Mouse (Mus musculus) layer of hippocampus, adult 9-10 months (tissue): ENCODE measurements around the gene Sgpp2.

ENCODE experiments used
- DNase-seq: peaks from one replicate; pipeline ENCODE4 v3.0.0; 2022; ENCODE audit warnings: low spot score

Sgpp2 gene

DNA sequence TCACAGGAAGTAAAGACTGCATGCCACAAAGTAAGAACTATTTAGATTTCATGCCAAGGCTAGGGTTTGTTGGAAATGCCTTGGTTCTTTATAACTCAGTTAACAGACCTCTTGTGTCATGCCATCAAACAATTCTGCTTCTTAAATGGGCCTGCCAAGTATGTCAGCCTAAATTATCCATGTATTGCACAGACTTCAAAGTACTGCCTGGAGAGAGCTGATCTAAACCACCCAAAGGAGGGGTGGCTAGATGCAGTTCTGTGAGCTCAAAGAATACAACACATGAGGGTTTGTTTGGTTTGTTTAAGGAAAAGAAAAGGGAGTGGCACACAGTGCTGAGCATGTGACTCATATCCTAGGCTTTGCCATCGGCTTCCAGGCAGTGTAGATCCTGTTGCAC, 137.9 kb downstream of the Sgpp2 start:
- no peak for DNase-seq

GRCm38 (mm10) chr1:78451070-78451854, 141.1 kb downstream of the Sgpp2 start:
- no peak for DNase-seq

DNA sequence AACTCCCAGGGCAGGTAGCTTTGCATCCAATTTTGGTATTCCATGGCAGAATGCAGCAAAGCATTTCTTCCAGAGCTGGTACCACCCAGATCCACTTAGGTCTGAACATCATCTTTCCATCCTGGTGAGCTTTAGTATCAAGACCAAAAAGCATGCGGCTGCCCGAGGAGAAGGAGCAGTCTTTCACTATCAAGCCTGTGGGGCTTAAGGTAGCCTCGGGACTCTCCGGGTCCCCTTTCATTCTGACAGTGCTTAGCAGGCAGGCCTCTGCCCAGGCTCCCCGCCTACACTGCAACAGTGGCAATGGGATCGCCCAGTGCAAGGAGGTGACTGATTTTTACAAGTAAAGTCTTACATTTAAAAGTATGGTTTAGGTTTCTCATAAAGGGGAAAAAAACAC, 142.4 kb downstream of the Sgpp2 start:
- DNase-seq, result no peak

- DNase-seq, result no peak
Observed at GRCm38 (mm10) chr1:78453886-78454285, 143.7 kb downstream of the Sgpp2 start.

DNA sequence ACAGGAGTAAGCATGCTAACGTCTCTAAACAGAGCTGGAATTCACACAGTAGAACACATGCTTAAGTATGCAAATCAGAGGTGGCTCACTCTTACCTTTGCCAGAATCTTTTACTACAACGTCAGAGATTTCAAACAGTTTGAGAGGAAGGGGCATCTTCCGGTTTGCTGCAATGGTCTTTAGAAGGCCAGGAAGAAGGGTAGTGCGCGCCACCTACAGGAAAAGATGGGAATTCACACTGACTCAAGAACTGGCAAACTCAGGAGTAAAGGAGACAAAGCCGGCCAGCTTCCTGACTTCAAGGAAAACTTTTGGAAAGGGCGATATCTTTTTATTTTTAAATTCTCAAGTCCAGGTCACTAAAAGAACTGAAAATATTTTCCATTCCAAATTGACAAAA, 144.5 kb downstream of the Sgpp2 start:
- DNase-seq, result no peak
